Mouse (Mus musculus) cerebellum, adult 11-12 months (tissue): ENCODE data around the gene Olfr1020.

ENCODE experiments used
- DNase-seq: peaks from one replicate; pipeline ENCODE4 v3.0.0; 2022

Gene Olfr1020

DNA sequence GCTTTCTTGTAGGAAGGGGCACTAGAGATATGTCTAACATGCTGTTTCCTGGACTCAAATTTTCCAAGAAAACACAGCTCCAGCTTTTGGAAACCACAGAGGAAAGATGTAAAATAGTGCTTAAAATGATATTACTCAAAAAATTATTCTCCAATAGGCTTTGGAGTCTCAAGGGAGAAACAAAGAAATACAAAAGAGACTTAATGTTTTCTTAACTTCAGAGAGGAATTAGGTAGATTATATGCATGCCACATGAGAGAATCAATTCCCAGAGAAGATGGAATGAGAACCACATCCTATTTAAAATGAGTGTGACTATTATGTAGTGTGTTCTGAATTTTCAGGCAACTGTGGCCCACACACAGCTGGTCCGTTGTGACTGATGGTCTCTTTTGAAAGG is at the start of gene Olfr1020:
TSS of gene Olfr1020 (plus strand) at position 301 of the 400 bp plus-strand sequence.
- DNase-seq = no peak

DNA sequence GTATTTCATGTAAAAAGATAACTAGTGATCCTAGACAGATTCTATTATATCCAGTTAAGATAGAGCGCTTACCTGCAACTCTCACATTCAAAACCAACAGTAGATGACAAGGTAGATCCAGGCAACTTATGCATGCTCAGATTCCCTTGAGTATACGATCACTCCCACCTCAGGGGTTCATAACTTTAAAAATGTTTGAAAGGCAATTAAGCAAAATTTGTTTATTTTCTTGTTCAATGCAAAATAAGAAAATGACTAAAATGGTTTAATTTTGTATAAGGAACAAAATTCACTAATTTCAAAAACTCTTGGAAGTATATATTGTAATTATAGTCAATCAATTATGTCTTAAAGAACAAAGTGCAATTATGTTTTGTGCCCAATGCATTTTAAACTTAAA is 44.4 kb upstream of the Olfr1020 start, which contains the start of gene Olfr1016:
TSS of gene Olfr1016 (minus strand) at position 101 of the 400 bp plus-strand sequence.
- no peak for DNase-seq

DNA sequence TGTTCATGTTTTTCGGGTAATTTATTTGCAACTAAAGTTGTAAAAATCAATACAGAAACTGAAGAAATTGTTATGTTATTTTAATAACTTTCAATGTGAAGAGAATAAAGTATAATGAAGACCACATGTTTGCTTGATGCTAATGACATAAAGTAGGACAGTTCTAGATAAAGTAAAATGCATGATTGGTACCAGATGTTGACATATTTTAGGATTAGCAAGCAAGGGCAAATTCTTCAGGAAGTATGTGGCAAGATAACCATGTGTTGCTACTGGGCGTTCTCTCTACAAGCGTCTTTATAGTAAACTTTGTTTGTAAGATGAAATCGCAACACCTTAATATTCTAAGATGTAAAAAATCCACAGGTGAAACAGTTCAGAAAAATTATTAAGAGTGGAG is 42.3 kb upstream of the Olfr1020 start:
- no peak for DNase-seq

DNA sequence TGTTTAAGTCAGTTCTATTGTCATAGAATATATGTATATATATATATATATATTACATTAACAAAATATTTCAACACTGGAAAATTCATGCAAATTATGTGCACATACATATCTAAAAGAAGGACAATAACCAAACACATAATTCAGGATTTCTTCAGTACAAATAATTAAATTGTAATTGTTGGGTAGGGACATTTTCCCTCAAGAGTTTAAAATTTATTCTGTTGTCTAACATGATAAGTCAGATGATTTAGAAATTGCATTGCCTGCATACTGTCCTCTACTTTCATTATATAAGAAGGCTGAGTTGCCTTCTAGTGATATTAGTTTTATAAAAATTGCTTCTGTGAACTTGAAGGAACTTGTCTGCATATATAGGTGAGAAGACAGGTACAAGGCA is 28.7 kb upstream of the Olfr1020 start, which contains the start of gene Olfr1018:
TSS of gene Olfr1018 (plus strand) at position 301 of the 400 bp plus-strand sequence.
- DNase-seq = no peak

DNA sequence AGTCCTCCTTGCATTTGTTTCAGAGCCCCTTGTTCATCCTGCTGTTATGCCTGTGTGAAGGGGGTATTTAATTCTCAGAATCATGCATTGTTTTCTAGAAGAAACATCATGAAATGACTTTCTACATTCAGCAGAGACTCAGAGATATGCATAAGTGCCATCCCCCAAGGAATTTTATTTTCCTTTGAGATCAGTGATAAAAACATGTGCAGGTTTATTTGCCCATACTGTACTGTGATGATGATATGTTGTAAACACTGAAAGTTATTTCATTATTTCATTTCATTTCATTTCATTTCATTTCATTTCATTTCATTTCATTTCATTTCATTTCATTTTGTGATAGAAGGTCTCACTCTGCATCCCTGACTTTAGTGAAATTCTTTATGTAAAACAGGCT is 1.4 kb upstream of the Olfr1020 start, which contains the start of gene Olfr1019:
TSS of gene Olfr1019 (minus strand) at position 101 of the 400 bp plus-strand sequence.
- no peak for DNase-seq

DNA sequence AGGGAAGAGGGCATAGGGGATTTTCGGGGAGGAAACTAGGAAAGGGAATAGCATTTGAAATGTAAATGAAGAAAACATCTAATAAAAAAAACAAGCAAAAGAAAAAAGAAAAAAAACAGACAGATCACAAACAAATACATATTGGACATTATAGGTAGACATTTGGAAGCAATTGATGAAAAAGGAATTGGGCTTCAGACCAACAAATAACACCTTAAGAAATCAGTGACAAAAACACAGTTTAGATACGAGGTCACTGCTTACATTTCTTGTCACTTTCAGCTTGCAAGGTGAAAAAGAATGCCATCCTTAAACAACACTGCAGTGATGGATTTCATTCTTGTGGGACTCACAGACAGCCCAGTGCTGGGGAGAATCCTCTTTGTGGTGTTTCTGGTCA is 21.5 kb downstream of the Olfr1020 start, which contains the start of gene Olfr1022:
TSS of gene Olfr1022 (plus strand) at position 301 of the 400 bp plus-strand sequence.
- no peak for DNase-seq

DNA sequence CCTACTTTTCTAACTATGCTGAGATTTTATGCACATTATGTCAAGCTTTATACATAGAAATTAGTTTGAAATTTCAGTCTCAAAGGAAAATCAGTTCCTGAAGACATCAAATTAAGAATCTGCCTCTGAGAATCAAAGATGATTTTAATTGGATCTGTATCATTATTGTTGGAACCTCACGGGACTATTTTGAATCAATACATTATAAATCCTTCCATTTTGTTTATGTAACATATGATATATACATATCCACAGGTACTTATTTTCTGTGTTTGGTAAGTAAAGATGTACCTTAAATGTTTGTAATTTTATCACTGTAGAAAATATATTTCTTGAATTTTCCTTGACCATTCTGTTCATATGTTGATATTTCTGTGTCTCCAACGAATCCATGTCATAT is 38.5 kb downstream of the Olfr1020 start, which contains the start of gene Olfr1023:
TSS of gene Olfr1023 (plus strand) at position 301 of the 400 bp plus-strand sequence.
- no peak for DNase-seq
